Mouse (Mus musculus): ENCODE measurements around the gene Acss1.

Gene Acss1

GRCm38 (mm10) chr2:150638370-150638733, 29.9 kb downstream of the Acss1 start:
- DNase-seq (ENCODE audit: low spot score) = peak; percentile 23

- no peak for DNase-seq (ENCODE audit: low spot score)
These were observed 30.5 kb downstream of the Acss1 start for GRCm38 (mm10) chr2:150637702-150638369.

- DNase-seq (ENCODE audit: low spot score) = no peak
These were observed 32.3 kb downstream of the Acss1 start for GRCm38 (mm10) chr2:150635877-150636446.

GRCm38 (mm10) chr2:150629255-150629654, 39.0 kb downstream of the Acss1 start:
- DNase-seq (ENCODE audit: low spot score) = no peak

GRCm38 (mm10) chr2:150627140-150627539, 41.2 kb downstream of the Acss1 start:
- no peak for DNase-seq (ENCODE audit: low spot score)

- DNase-seq (ENCODE audit: low spot score) = no peak
These were observed 43.4 kb downstream of the Acss1 start for GRCm38 (mm10) chr2:150624926-150625325.

- DNase-seq (ENCODE audit: low spot score) = no peak
These were observed 44.3 kb downstream of the Acss1 start for GRCm38 (mm10) chr2:150623957-150624356.

- no peak for DNase-seq (ENCODE audit: low spot score)
These were observed 46.6 kb downstream of the Acss1 start for GRCm38 (mm10) chr2:150621698-150622097.

- no peak for DNase-seq (ENCODE audit: low spot score)
These were observed 58.2 kb downstream of the Acss1 start for GRCm38 (mm10) chr2:150610097-150610496.

- DNase-seq (ENCODE audit: low spot score) = peak; percentile 6
These were observed 59.3 kb downstream of the Acss1 start for GRCm38 (mm10) chr2:150608872-150609560.

- peak; percentile 90 for DNase-seq (ENCODE audit: low spot score)
These were observed 60.1 kb downstream of the Acss1 start, which contains the start of gene Apmap for GRCm38 (mm10) chr2:150608087-150608799. Gene Apmap (minus strand): TSS chr2:150608567.

GRCm38 (mm10) chr2:150607086-150607485, 61.2 kb downstream of the Acss1 start:
- no peak for DNase-seq (ENCODE audit: low spot score)

GRCm38 (mm10) chr2:150604802-150605201, 63.5 kb downstream of the Acss1 start:
- no peak for DNase-seq (ENCODE audit: low spot score)

- no peak for DNase-seq (ENCODE audit: low spot score)
These were observed 66.1 kb downstream of the Acss1 start for GRCm38 (mm10) chr2:150602166-150602565.

- DNase-seq (ENCODE audit: low spot score) = no peak
These were observed 68.0 kb downstream of the Acss1 start for GRCm38 (mm10) chr2:150600263-150600662.

- DNase-seq (ENCODE audit: low spot score) = no peak
These were observed 72.7 kb downstream of the Acss1 start for GRCm38 (mm10) chr2:150595411-150596190.

GRCm38 (mm10) chr2:150589076-150589475, 79.2 kb downstream of the Acss1 start:
- no peak for DNase-seq (ENCODE audit: low spot score)

GRCm38 (mm10) chr2:150579628-150580027, 88.7 kb downstream of the Acss1 start:
- no peak for DNase-seq (ENCODE audit: low spot score)

GRCm38 (mm10) chr2:150578603-150579002, 89.7 kb downstream of the Acss1 start:
- no peak for DNase-seq (ENCODE audit: low spot score)

- DNase-seq (ENCODE audit: low spot score) = no peak
These were observed 92.0 kb downstream of the Acss1 start for GRCm38 (mm10) chr2:150576256-150576655.

- no peak for DNase-seq (ENCODE audit: low spot score)
These were observed 95.8 kb downstream of the Acss1 start for GRCm38 (mm10) chr2:150572463-150572862.

- DNase-seq (ENCODE audit: low spot score) = no peak
These were observed 97.5 kb downstream of the Acss1 start for GRCm38 (mm10) chr2:150570761-150571160.

All from ovary, adult 18-20 months (tissue).